Mouse (Mus musculus) frontal cortex, postnatal 25 days (tissue): ENCODE results near the gene Scfd1.
A peak's percentile ranks its signal among the peaks of the same experiment; 100 is the strongest.

ENCODE experiments used
- DNase-seq, 2 experiments: peaks; one replicate each; pipeline ENCODE4 v3.0.0; 2022; ENCODE audit warnings: low spot score in 2 of 2

The Scfd1 gene

GRCm38 (mm10) chr12:51377003-51377887, at the start of gene Scfd1:
Scfd1 (plus strand) TSS chr12:51377510.
- DNase-seq = peak; percentile 82 to 88

GRCm38 (mm10) chr12:51337014-51337413, 40.3 kb upstream of the Scfd1 start:
- no peak for DNase-seq

- no peak for DNase-seq
Observed at GRCm38 (mm10) chr12:51346121-51346520, 31.2 kb upstream of the Scfd1 start.

- peak; percentile 48 to 76 for DNase-seq
Observed at GRCm38 (mm10) chr12:51347988-51348697, 29.2 kb upstream of the Scfd1 start, which contains the start of gene G2e3. G2e3 (plus strand) TSS chr12:51348061.

GRCm38 (mm10) chr12:51348698-51348998, 28.7 kb upstream of the Scfd1 start:
- no peak for DNase-seq

- no peak for DNase-seq
Observed at GRCm38 (mm10) chr12:51355296-51355695, 22.0 kb upstream of the Scfd1 start.

GRCm38 (mm10) chr12:51361294-51361693, 16.0 kb upstream of the Scfd1 start:
- DNase-seq = no peak

GRCm38 (mm10) chr12:51362898-51363297, 14.4 kb upstream of the Scfd1 start:
- no peak for DNase-seq

- no peak for DNase-seq
Observed at GRCm38 (mm10) chr12:51368504-51368903, 8.8 kb upstream of the Scfd1 start.

- DNase-seq = no peak
Observed at GRCm38 (mm10) chr12:51377888-51378190, 529 bp downstream of the Scfd1 start.

- DNase-seq = no peak
Observed at GRCm38 (mm10) chr12:51399871-51400270, 22.6 kb downstream of the Scfd1 start.

- no peak for DNase-seq
Observed at GRCm38 (mm10) chr12:51402060-51402698, 24.9 kb downstream of the Scfd1 start.

- no peak for DNase-seq
Observed at GRCm38 (mm10) chr12:51403987-51404586, 26.8 kb downstream of the Scfd1 start.

GRCm38 (mm10) chr12:51411362-51411761, 34.1 kb downstream of the Scfd1 start:
- DNase-seq = no peak

- no peak for DNase-seq
Observed at GRCm38 (mm10) chr12:51437541-51437940, 60.2 kb downstream of the Scfd1 start.

GRCm38 (mm10) chr12:51438311-51438710, 61.0 kb downstream of the Scfd1 start:
- no peak for DNase-seq

- no peak for DNase-seq
Observed at GRCm38 (mm10) chr12:51449303-51449702, 72.0 kb downstream of the Scfd1 start.

- no peak for DNase-seq
Observed at GRCm38 (mm10) chr12:51470881-51471280, 93.6 kb downstream of the Scfd1 start.

GRCm38 (mm10) chr12:51481246-51481645, 103.9 kb downstream of the Scfd1 start:
- no peak for DNase-seq

GRCm38 (mm10) chr12:51492040-51492439, 114.7 kb downstream of the Scfd1 start:
- no peak for DNase-seq

GRCm38 (mm10) chr12:51493476-51493875, 116.2 kb downstream of the Scfd1 start:
- no peak for DNase-seq

GRCm38 (mm10) chr12:51494641-51495040, 117.3 kb downstream of the Scfd1 start:
- DNase-seq = peak in 1 of 2 experiments; percentile 20
